Mouse (Mus musculus): ENCODE results near the gene Ppp4r1. TPM values are rescaled to one million over a fixed set of nuclear protein-coding genes. Genes with fewer than 3 reads are reported as not detected.

Ppp4r1 gene
- total and polyA plus RNA-seq, 3 experiments: 21.8 to 313 (median 34.3) TPM

DNA sequence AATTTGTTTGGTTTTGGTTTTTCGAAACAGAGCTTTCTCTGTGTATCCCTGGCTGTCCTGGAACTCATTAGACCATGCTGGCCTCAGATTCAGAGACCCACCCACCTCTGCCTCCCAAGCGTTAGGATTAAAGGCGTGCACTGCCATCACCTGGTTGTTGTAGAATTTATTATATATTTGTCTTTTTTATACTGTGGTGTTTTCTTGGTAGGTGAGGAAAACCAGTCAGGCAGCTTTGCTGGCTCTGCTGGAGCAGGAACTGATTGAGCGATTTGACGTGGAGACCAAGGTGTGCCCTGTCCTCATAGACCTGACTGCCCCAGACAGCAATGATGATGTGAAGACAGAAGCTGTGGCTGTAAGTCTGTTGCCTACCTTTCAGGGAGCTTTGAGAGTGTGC is 28.7 kb downstream of the Ppp4r1 start:
- no peak for DNase-seq (ENCODE audit: low read depth, low spot score)
- Histone ChIP-seq H3K4me3 (ENCODE audit: control insufficient read depth in 1 of 2, insufficient read depth in 1 of 2, low read depth in 2 of 2, low read length in 2 of 2) (no peak overlapping the region), H3K9ac (ENCODE audit: control insufficient read depth, low read depth, low read length, poor library complexity, severe bottlenecking) (no peak overlapping the region), H3K4me1 (ENCODE audit: control insufficient read depth in 1 of 2, insufficient read depth in 2 of 2, low read length in 2 of 2) (no peaks in the 10 kb centered on the region), H3K79me2 (ENCODE audit: control insufficient read depth, insufficient read depth, low read length, poor library complexity) (peaks cover 1% of the 10 kb centered on the region; the same call in 1 of the 2 replicates), H3K36me3 (ENCODE audit: control insufficient read depth in 1 of 2, insufficient read depth in 2 of 2, low read length in 2 of 2) (peaks cover 0 to 15% of the 10 kb centered on the region in 2 experiments; a peak in 2 of 4 replicates), H3K9me3 (replicated peaks; ENCODE audit: insufficient read depth, low read length) (no peaks in the 10 kb centered on the region), H3K27ac (ENCODE audit: control insufficient read depth, low read depth, low read length) (no peak overlapping the region), H3K27me3 (ENCODE audit: control insufficient read depth in 1 of 2, insufficient read depth in 2 of 2, low read length in 2 of 2) (no peaks in the 10 kb centered on the region)
- TF ChIP-seq TAL1 (IDR thresholded peaks at IDR 0.05; ENCODE audit: low read length): no peak

GRCm38 (mm10) chr17:65813763-65814162 is 31.4 kb downstream of the Ppp4r1 start:
- no peak for DNase-seq (ENCODE audit: low read depth, low spot score)
- 0 out of 2 replicates have a peak, but pooled peaks cover 2% of the 10 kb centered on the region for H3K79me2 ChIP-seq (ENCODE audit: control insufficient read depth, insufficient read depth, low read length, poor library complexity)
- no peak overlapping the region for H3K4me3 ChIP-seq (ENCODE audit: control insufficient read depth in 1 of 2, insufficient read depth in 1 of 2, low read depth in 2 of 2, low read length in 2 of 2)
- H3K36me3 ChIP-seq (ENCODE audit: control insufficient read depth in 1 of 2, insufficient read depth in 2 of 2, low read length in 2 of 2): peaks cover 0 to 22% of the 10 kb centered on the region in 2 experiments; a peak in 2 of 4 replicates
- no peak overlapping the region for H3K27ac ChIP-seq (ENCODE audit: control insufficient read depth, low read depth, low read length)
- H3K9ac ChIP-seq (ENCODE audit: control insufficient read depth, low read depth, low read length, poor library complexity, severe bottlenecking): no peak overlapping the region
- no peaks in the 10 kb centered on the region for H3K27me3 ChIP-seq (ENCODE audit: control insufficient read depth in 1 of 2, insufficient read depth in 2 of 2, low read length in 2 of 2)
- TF ChIP-seq MXI1 (IDR thresholded peaks at IDR 0.05; ENCODE audit: low read depth, low read length) (no peak), POLR2A (IDR thresholded peaks at IDR 0.05; ENCODE audit: control insufficient read depth in 1 of 2, insufficient read depth in 1 of 2, low read depth in 1 of 2, low read length in 2 of 2, poor library complexity in 1 of 2) (no peak), TAL1 (IDR thresholded peaks at IDR 0.05; ENCODE audit: low read length) (no peak), HCFC1 (IDR thresholded peaks at IDR 0.05; ENCODE audit: low read depth, low read length) (no peak), SIN3A (IDR thresholded peaks at IDR 0.05; ENCODE audit: low read length) (no peak), USF2 (IDR thresholded peaks at IDR 0.05; ENCODE audit: borderline replicate concordance in 1 of 2, insufficient read depth in 1 of 2, low read depth in 1 of 2, low read length in 2 of 2) (no peak), MYC (IDR thresholded peaks at IDR 0.05; ENCODE audit: low read depth, low read length) (no peak)
- no peaks in the 10 kb centered on the region for H3K4me1 ChIP-seq (ENCODE audit: control insufficient read depth in 1 of 2, insufficient read depth in 2 of 2, low read length in 2 of 2)
- H3K9me3 ChIP-seq (replicated peaks; ENCODE audit: insufficient read depth, low read length): no peaks in the 10 kb centered on the region

GRCm38 (mm10) chr17:65820197-65820596 is 37.8 kb downstream of the Ppp4r1 start:
- Histone ChIP-seq H3K79me2 (ENCODE audit: control insufficient read depth, insufficient read depth, low read length, poor library complexity) (0 out of 2 replicates have a peak, but pooled peaks cover 2% of the 10 kb centered on the region), H3K36me3 (ENCODE audit: control insufficient read depth in 1 of 2, insufficient read depth in 2 of 2, low read length in 2 of 2) (peaks cover 0 to 23% of the 10 kb centered on the region in 2 experiments), H3K27me3 (ENCODE audit: control insufficient read depth in 1 of 2, insufficient read depth in 2 of 2, low read length in 2 of 2) (no peaks in the 10 kb centered on the region), H3K4me3 (ENCODE audit: control insufficient read depth in 1 of 2, insufficient read depth in 1 of 2, low read depth in 2 of 2, low read length in 2 of 2) (no peak overlapping the region), H3K9me3 (replicated peaks; ENCODE audit: insufficient read depth, low read length) (no peaks in the 10 kb centered on the region), H3K27ac (ENCODE audit: control insufficient read depth, low read depth, low read length) (no peak overlapping the region), H3K4me1 (ENCODE audit: control insufficient read depth in 1 of 2, insufficient read depth in 2 of 2, low read length in 2 of 2) (no peaks in the 10 kb centered on the region), H3K9ac (ENCODE audit: control insufficient read depth, low read depth, low read length, poor library complexity, severe bottlenecking) (no peak overlapping the region)
- no peak for TF ChIP-seq KAT2A (conservative IDR thresholded peaks at IDR 0.05; ENCODE audit: low read depth, low read length)
- no peak for DNase-seq (ENCODE audit: low read depth, low spot score)

- no peak overlapping the region for H3K27ac ChIP-seq (ENCODE audit: control insufficient read depth, low read depth, low read length)
- H3K36me3 ChIP-seq (ENCODE audit: control insufficient read depth in 1 of 2, insufficient read depth in 2 of 2, low read length in 2 of 2): peaks cover 0 to 21% of the 10 kb centered on the region in 2 experiments
- no peaks in the 10 kb centered on the region for H3K4me1 ChIP-seq (ENCODE audit: control insufficient read depth in 1 of 2, insufficient read depth in 2 of 2, low read length in 2 of 2)
- H3K79me2 ChIP-seq (ENCODE audit: control insufficient read depth, insufficient read depth, low read length, poor library complexity): 0 out of 2 replicates have a peak, but pooled peaks cover under 1% of the 10 kb centered on the region
- H3K27me3 ChIP-seq (ENCODE audit: control insufficient read depth in 1 of 2, insufficient read depth in 2 of 2, low read length in 2 of 2): no peaks in the 10 kb centered on the region
- no peaks in the 10 kb centered on the region for H3K9me3 ChIP-seq (replicated peaks; ENCODE audit: insufficient read depth, low read length)
- TF ChIP-seq RCOR1 (IDR thresholded peaks at IDR 0.05; ENCODE audit: low read depth, low read length): no peak
- no peak for TF ChIP-seq GATA1 (IDR thresholded peaks at IDR 0.05; ENCODE audit: low read depth, low read length)
- no peak for TF ChIP-seq UBTF (IDR thresholded peaks at IDR 0.05; ENCODE audit: borderline replicate concordance, insufficient read depth, low read depth, low read length)
- no peak for TF ChIP-seq NRF1 (IDR thresholded peaks at IDR 0.05; ENCODE audit: insufficient read depth, low read depth, low read length, poor library complexity, severe bottlenecking)
- no peak for TF ChIP-seq E2F4 (IDR thresholded peaks at IDR 0.05; ENCODE audit: borderline replicate concordance, low read depth, low read length)
- no peak for TF ChIP-seq MYC (IDR thresholded peaks at IDR 0.05; ENCODE audit: low read depth, low read length)
- TF ChIP-seq TCF12 (IDR thresholded peaks at IDR 0.05; ENCODE audit: low read depth, low read length): no peak
- TF ChIP-seq EP300 (IDR thresholded peaks at IDR 0.05; ENCODE audit: low read depth in 1 of 2, low read length in 2 of 2): no peak
- TF ChIP-seq SIN3A (IDR thresholded peaks at IDR 0.05; ENCODE audit: low read length): no peak
- no peak for TF ChIP-seq HCFC1 (IDR thresholded peaks at IDR 0.05; ENCODE audit: low read depth, low read length)
- no peak for TF ChIP-seq ZKSCAN1 (IDR thresholded peaks at IDR 0.05; ENCODE audit: low read depth, low read length)
- TF ChIP-seq ZNF384 (IDR thresholded peaks at IDR 0.05; ENCODE audit: low read depth, low read length): no peak
- TF ChIP-seq JUND (IDR thresholded peaks at IDR 0.05; ENCODE audit: low read depth, low read length): no peak
- TF ChIP-seq ZMIZ1 (IDR thresholded peaks at IDR 0.05; ENCODE audit: low read depth, low read length): no peak
- DNase-seq (ENCODE audit: low read depth, low spot score): no peak
- H3K4me3 ChIP-seq (ENCODE audit: control insufficient read depth in 1 of 2, insufficient read depth in 1 of 2, low read depth in 2 of 2, low read length in 2 of 2): no peak overlapping the region
- H3K9ac ChIP-seq (ENCODE audit: control insufficient read depth, low read depth, low read length, poor library complexity, severe bottlenecking): no peak overlapping the region
Measured at GRCm38 (mm10) chr17:65822423-65822822, 40.0 kb downstream of the Ppp4r1 start.

Measured in MEL (cell line).